Mouse (Mus musculus) bone marrow, adult 2 months (tissue): ENCODE measurements around the gene Hba-x.
"Not testable (repeated sequence)": the region's sequence is repeated elsewhere in the genome, so short reads cannot be mapped to it uniquely, and the experiment has no call there.

Source experiments
- CTCF ChIP-seq: fragments of 200-500 bp; IDR thresholded peaks from 2 replicates; pipeline ENCODE4 v1.5.1; 2011; ENCODE audit warnings: low read length, control low read depth; ENCODE audit not compliant: control insufficient read depth, insufficient read depth
- POLR2A ChIP-seq: fragments of 200-500 bp; IDR thresholded peaks from 2 replicates; pipeline ENCODE4 v1.6.1; 2011; ENCODE audit warnings: low read depth, mild to moderate bottlenecking, control low read depth, low read length, borderline replicate concordance; ENCODE audit not compliant: control insufficient read depth

GRCm38 (mm10) chr11:32296203-32296602, 20.0 kb downstream of the Hba-x start, which contains the start of gene Hba-a2:
- TF ChIP-seq CTCF, POLR2A: not testable (repeated sequence)
